Mouse (Mus musculus) thymus, adult 2 months (tissue): ENCODE results near the gene Mavs.

Experiments used
- CTCF ChIP-seq: fragments of 200-500 bp; IDR thresholded peaks from 2 replicates; pipeline ENCODE4 v1.5.1; 2012; ENCODE audit warnings: mild to moderate bottlenecking, control low read depth, low read length, moderate library complexity, borderline replicate concordance; ENCODE audit not compliant: control insufficient read depth, poor library complexity, insufficient read depth; ENCODE audit errors: extremely low read depth
- POLR2A ChIP-seq: fragments of 200-500 bp; IDR thresholded peaks from 2 replicates; pipeline ENCODE4 v1.6.1; 2012; ENCODE audit warnings: mild to moderate bottlenecking, low read length, control low read depth, moderate library complexity; ENCODE audit not compliant: control insufficient read depth, poor library complexity, insufficient read depth; ENCODE audit errors: extremely low read depth

DNA sequence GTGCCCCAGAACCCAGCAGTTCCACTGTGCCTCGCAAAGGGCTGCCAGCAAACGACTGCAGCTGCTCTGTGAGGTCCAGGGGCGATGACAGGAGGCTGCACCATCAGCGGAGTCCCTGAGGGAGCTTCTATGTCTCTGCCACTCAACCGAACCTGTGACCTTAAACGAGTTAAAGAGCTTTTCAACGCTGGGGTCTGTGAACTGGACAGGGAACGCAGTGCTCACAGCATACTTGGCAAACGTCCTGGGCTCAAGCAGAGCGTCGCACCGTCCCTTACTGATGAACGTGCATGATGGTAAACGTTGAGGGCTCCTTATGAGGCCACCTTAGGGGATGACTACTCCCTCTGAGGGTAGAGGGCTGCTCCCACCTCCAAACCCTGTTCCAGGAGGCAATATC, 47.5 kb upstream of the Mavs start:
- no peak for TF ChIP-seq CTCF
- TF ChIP-seq POLR2A, result no peak
